Mouse (Mus musculus) neural tube, embryonic 14.5 days (tissue): ENCODE measurements at regions not wholly inside any gene's neighbourhood (a gene's known extent, or its start where the extent isn't known, plus 50 kb on each side); places are given as distances from the start of the nearest gene placed in this dataset.

Experiments
- ATAC-seq: fragments of 200-750 bp; cut with Nextera tagmentation; 2 replicates; pipeline ENCODE4 v1.8.0; 2017; ENCODE audit warnings: low read depth, mild to moderate bottlenecking, moderate TSS enrichment, moderate library complexity
- H3K27ac ChIP-seq: fragments of 300-500 bp; sonication (generic); 2 replicates; pipeline ENCODE4 v1.5.1; 2014; ENCODE audit warnings: low read depth, mild to moderate bottlenecking, control low read depth, low read length, moderate library complexity, mixed read lengths
- H3K27me3 ChIP-seq: fragments of 300-500 bp; sonication (generic); 2 replicates; pipeline ENCODE4 v1.6.1; 2014; ENCODE audit warnings: low read length; ENCODE audit not compliant: control insufficient read depth, insufficient read depth
- H3K36me3 ChIP-seq: fragments of 300-500 bp; sonication (generic); 2 replicates; pipeline ENCODE4 v1.6.1; 2014; ENCODE audit warnings: low read length, mixed read lengths; ENCODE audit not compliant: control insufficient read depth, insufficient read depth
- H3K4me1 ChIP-seq: fragments of 300-500 bp; sonication (generic); 2 replicates; pipeline ENCODE4 v1.6.1; 2014; ENCODE audit warnings: low read length; ENCODE audit not compliant: control insufficient read depth, insufficient read depth
- H3K4me2 ChIP-seq: fragments of 300-500 bp; sonication (generic); 2 replicates; pipeline ENCODE4 v1.6.1; 2014; ENCODE audit warnings: mild to moderate bottlenecking, low read depth, low read length, control low read depth
- H3K4me3 ChIP-seq: fragments of 300-500 bp; sonication (generic); 2 replicates; pipeline ENCODE4 v1.5.1; 2014; ENCODE audit warnings: low read depth, low read length, control low read depth, mixed read lengths
- H3K9ac ChIP-seq: fragments of 300-500 bp; sonication (generic); replicated peaks from 2 replicates; pipeline ENCODE4 v1.6.1; 2014; ENCODE audit warnings: low read depth, mild to moderate bottlenecking, control low read depth, low read length, mixed read lengths
- H3K9me3 ChIP-seq: fragments of 300-500 bp; sonication (generic); 2 replicates; pipeline ENCODE4 v1.6.1; 2016; ENCODE audit warnings: low read length; ENCODE audit not compliant: control insufficient read depth
- WGBS: fragments of 180-500 bp; shearing (Covaris S2); extraction: QIAGEN DNeasy Blood & Tissue Kit; methylation state at CpG from one replicate; pipeline ENCODE4 v1.1.7; 2014; 5-methylcytosine and 5-hydroxymethylcytosine counted together

GRCm38 (mm10) chr4:52050948-52051347 lies 388.1 kb upstream of the Smc2 start:
- Histone ChIP-seq H3K9me3 (no peaks in the 10 kb centered on the region), H3K27me3 (no peaks in the 10 kb centered on the region), H3K4me3 (no peak overlapping the region), H3K4me1 (no peaks in the 10 kb centered on the region), H3K4me2 (no peak overlapping the region), H3K36me3 (no peaks in the 10 kb centered on the region), H3K27ac (no peak overlapping the region), H3K9ac (no peak overlapping the region)
- 60% methylated on average over 4 of the region's 4 CpGs for whole genome bisulfite sequencing
- ATAC-seq, result no peak

- H3K4me1 ChIP-seq, result no peaks in the 10 kb centered on the region
- no peaks in the 10 kb centered on the region for H3K9me3 ChIP-seq
- H3K9ac ChIP-seq, result no peak overlapping the region
- no peak overlapping the region for H3K27ac ChIP-seq
- no peak overlapping the region for H3K4me3 ChIP-seq
- H3K4me2 ChIP-seq, result no peak overlapping the region
- H3K36me3 ChIP-seq, result no peaks in the 10 kb centered on the region
- H3K27me3 ChIP-seq, result no peaks in the 10 kb centered on the region
- no peak for ATAC-seq
Observed at GRCm38 (mm10) chr4:52056031-52056430, 383.0 kb upstream of the Smc2 start.

GRCm38 (mm10) chr4:52060031-52060430 lies 379.0 kb upstream of the Smc2 start:
- no peaks in the 10 kb centered on the region for H3K4me1 ChIP-seq
- H3K36me3 ChIP-seq, result no peaks in the 10 kb centered on the region
- H3K27ac ChIP-seq, result no peak overlapping the region
- H3K4me3 ChIP-seq, result no peak overlapping the region
- H3K9me3 ChIP-seq, result no peaks in the 10 kb centered on the region
- H3K9ac ChIP-seq, result no peak overlapping the region
- H3K4me2 ChIP-seq, result no peak overlapping the region
- WGBS, result 70% methylated on average over 3 of the region's 3 CpGs
- ATAC-seq, result no peak
- H3K27me3 ChIP-seq, result no peaks in the 10 kb centered on the region

- Histone ChIP-seq H3K27me3 (no peaks in the 10 kb centered on the region), H3K4me2 (no peak overlapping the region), H3K4me3 (no peak overlapping the region), H3K9ac (no peak overlapping the region), H3K36me3 (no peaks in the 10 kb centered on the region), H3K4me1 (no peaks in the 10 kb centered on the region), H3K9me3 (no peaks in the 10 kb centered on the region), H3K27ac (no peak overlapping the region)
- 80% methylated on average over 3 of the region's 3 CpGs for WGBS
- no peak for ATAC-seq
Observed at GRCm38 (mm10) chr4:52099187-52099586, 339.9 kb upstream of the Smc2 start.

- WGBS, result 83% methylated on average over 12 of the region's 12 CpGs
- no peak overlapping the region for H3K4me3 ChIP-seq
- H3K4me2 ChIP-seq, result no peak overlapping the region
- ATAC-seq, result no peak
- H3K27ac ChIP-seq, result no peak overlapping the region
- H3K9ac ChIP-seq, result no peak overlapping the region
- no peaks in the 10 kb centered on the region for H3K27me3 ChIP-seq
- H3K4me1 ChIP-seq, result no peaks in the 10 kb centered on the region
- H3K36me3 ChIP-seq, result no peaks in the 10 kb centered on the region
- no peaks in the 10 kb centered on the region for H3K9me3 ChIP-seq
Observed at GRCm38 (mm10) chr4:52105887-52106286, 333.2 kb upstream of the Smc2 start.

- Histone ChIP-seq H3K9ac (no peak overlapping the region), H3K27ac (no peak overlapping the region), H3K36me3 (no peaks in the 10 kb centered on the region), H3K4me1 (no peaks in the 10 kb centered on the region), H3K27me3 (no peaks in the 10 kb centered on the region), H3K4me2 (no peak overlapping the region), H3K4me3 (no peak overlapping the region), H3K9me3 (no peaks in the 10 kb centered on the region)
- WGBS, result 65% methylated on average over 4 of the region's 4 CpGs
- ATAC-seq, result no peak
Observed at GRCm38 (mm10) chr4:52117765-52118290, 321.2 kb upstream of the Smc2 start.

- no peaks in the 10 kb centered on the region for H3K9me3 ChIP-seq
- H3K9ac ChIP-seq, result no peak overlapping the region
- H3K36me3 ChIP-seq, result no peaks in the 10 kb centered on the region
- WGBS, result 63% methylated on average over 3 of the region's 3 CpGs
- no peak overlapping the region for H3K4me3 ChIP-seq
- no peak overlapping the region for H3K4me2 ChIP-seq
- no peak for ATAC-seq
- H3K27ac ChIP-seq, result no peak overlapping the region
- no peaks in the 10 kb centered on the region for H3K4me1 ChIP-seq
- no peaks in the 10 kb centered on the region for H3K27me3 ChIP-seq
Observed at GRCm38 (mm10) chr4:52118439-52119072, 320.5 kb upstream of the Smc2 start.

GRCm38 (mm10) chr4:52152565-52153164 lies 286.4 kb upstream of the Smc2 start:
- Histone ChIP-seq H3K36me3 (no peaks in the 10 kb centered on the region), H3K4me1 (no peaks in the 10 kb centered on the region), H3K27ac (no peak overlapping the region), H3K27me3 (no peaks in the 10 kb centered on the region), H3K4me3 (no peak overlapping the region), H3K9me3 (no peaks in the 10 kb centered on the region), H3K4me2 (no peak overlapping the region), H3K9ac (no peak overlapping the region)
- WGBS, result 83% methylated on average over 6 of the region's 6 CpGs
- ATAC-seq, result no peak

- ATAC-seq, result 0 out of 2 replicates have a peak, but pooled peaks have one; percentile 17
- Histone ChIP-seq H3K4me2 (no peak overlapping the region), H3K36me3 (no peaks in the 10 kb centered on the region), H3K27me3 (no peaks in the 10 kb centered on the region), H3K9me3 (no peaks in the 10 kb centered on the region), H3K9ac (no peak overlapping the region), H3K4me3 (no peak overlapping the region), H3K4me1 (no peaks in the 10 kb centered on the region), H3K27ac (no peak overlapping the region)
- 86% methylated on average over 4 of the region's 4 CpGs for WGBS
Observed at GRCm38 (mm10) chr4:52176240-52176639, 262.8 kb upstream of the Smc2 start.
